Mouse (Mus musculus): ENCODE results near the gene Tnrc18. TPM values are rescaled to one million over a fixed set of nuclear protein-coding genes. Genes with fewer than 3 reads are reported as not detected.

Gene Tnrc18
- polyA plus RNA-seq, 1 experiment from 2014 or later = 9.9 TPM

DNA sequence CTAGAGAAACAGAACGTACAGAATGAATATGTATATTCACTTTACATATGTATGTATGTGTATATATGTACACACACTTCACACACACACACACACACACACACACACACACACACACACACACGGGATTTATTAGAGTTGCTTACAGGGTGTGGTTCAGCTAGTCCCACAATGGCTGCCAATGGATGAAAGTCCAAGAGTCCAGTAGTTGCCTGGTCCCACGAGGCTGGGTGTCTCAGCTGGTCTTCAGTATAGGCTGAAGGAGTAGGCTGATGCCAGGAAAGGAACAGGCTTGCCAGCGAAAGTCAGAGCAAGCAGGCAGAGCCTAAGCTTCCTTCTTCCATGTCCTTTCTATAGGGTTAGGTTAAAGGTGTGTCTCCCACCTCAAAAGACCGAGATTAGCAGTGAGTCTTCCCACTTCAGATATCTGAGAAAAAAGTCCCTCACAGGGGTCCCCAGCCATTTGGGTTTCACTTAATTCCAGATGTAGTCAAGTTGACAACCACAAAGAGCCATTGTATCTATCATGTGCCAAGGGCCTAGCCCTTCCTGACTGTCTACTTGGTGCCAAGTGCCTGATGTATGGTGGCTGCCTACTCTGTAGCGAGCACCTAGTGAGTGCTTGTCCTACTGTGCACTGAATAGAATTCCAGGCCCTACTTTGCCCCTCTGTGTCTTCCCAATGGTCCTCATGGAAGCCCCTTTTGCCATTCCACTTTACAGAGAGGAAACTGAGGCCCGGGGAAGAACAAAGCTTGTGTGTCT is 33.6 kb upstream of the Tnrc18 start:
- no peak overlapping the region for H3K27ac ChIP-seq (ENCODE audit: low read depth, low read length)
- H3K4me1 ChIP-seq (replicated peaks; ENCODE audit: control insufficient read depth, insufficient read depth, low read length) = 0 out of 2 replicates have a peak, but pooled peaks cover 4% of the 10 kb centered on the region
- peak; percentile 76 for ATAC-seq
- 67% methylated on average over 7 of the region's 7 CpGs for WGBS
- TF ChIP-seq CTCF (IDR thresholded peaks at IDR 0.05; ENCODE audit: low read depth) = no peak
- H3K9ac ChIP-seq (ENCODE audit: low read depth, low read length) = no peak overlapping the region
- H3K4me2 ChIP-seq (replicated peaks; ENCODE audit: low read depth) = no peak overlapping the region
- no peaks in the 10 kb centered on the region for H3K27me3 ChIP-seq (replicated peaks; ENCODE audit: control insufficient read depth, insufficient read depth, low read length)
- no peaks in the 10 kb centered on the region for H3K36me3 ChIP-seq (ENCODE audit: control insufficient read depth, insufficient read depth)
- no peak overlapping the region for H3K4me3 ChIP-seq (ENCODE audit: low read depth, low read length)
- no peaks in the 10 kb centered on the region for H3K9me3 ChIP-seq (ENCODE audit: control insufficient read depth)

DNA sequence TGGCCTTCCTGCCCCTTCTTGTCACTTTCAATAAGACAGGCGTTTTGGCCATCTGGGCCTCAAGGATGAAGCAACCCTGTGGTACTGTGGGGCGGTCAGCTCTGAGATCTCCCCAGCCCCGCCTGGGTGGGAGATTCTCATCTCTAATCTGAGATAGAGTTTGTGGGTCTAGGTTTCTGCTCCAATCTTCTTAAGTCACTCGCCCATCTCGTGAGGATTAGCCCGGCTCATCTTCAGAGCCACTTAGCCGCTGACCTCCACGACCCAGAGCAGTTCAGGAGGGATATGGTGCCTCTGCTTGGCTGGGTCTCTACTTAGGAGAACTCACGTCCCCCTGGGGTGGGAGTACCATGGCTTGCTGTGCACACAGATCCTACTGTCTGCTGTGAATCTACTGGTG is 33.0 kb upstream of the Tnrc18 start:
- Histone ChIP-seq H3K4me3 (ENCODE audit: low read depth, low read length) (no peak overlapping the region), H3K36me3 (ENCODE audit: control insufficient read depth, insufficient read depth) (no peaks in the 10 kb centered on the region), H3K4me2 (replicated peaks; ENCODE audit: low read depth) (no peak overlapping the region), H3K4me1 (replicated peaks; ENCODE audit: control insufficient read depth, insufficient read depth, low read length) (0 out of 2 replicates have a peak, but pooled peaks cover 4% of the 10 kb centered on the region), H3K9ac (ENCODE audit: low read depth, low read length) (no peak overlapping the region), H3K27me3 (replicated peaks; ENCODE audit: control insufficient read depth, insufficient read depth, low read length) (no peaks in the 10 kb centered on the region), H3K27ac (ENCODE audit: low read depth, low read length) (no peak overlapping the region), H3K9me3 (ENCODE audit: control insufficient read depth) (no peaks in the 10 kb centered on the region)
- 79% methylated on average over 9 of the region's 9 CpGs for WGBS
- no peak for ATAC-seq
- TF ChIP-seq CTCF (IDR thresholded peaks at IDR 0.05; ENCODE audit: low read depth) = no peak

DNA sequence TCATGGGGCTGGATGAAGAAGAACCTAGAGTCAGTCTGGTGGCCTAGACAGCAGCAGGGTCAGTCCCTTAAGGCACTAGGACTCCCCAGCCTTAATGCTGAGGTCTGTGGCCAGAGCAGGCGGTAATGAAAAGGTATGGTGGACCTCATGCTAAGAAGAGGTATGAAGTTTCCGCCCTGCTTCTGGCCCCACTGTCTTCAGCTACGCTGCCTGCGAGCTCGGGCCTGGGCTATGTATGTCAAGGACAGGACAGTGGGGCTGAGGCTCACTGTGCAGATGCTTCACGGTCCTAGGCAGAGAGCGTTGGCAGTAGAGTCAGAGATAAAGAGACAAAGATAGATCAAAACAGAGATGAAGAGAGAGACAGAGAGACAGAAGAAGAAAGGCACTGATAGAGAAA is 31.4 kb upstream of the Tnrc18 start:
- no peak overlapping the region for H3K27ac ChIP-seq (ENCODE audit: low read depth, low read length)
- no peaks in the 10 kb centered on the region for H3K9me3 ChIP-seq (ENCODE audit: control insufficient read depth)
- H3K4me1 ChIP-seq (replicated peaks; ENCODE audit: control insufficient read depth, insufficient read depth, low read length) = 0 out of 2 replicates have a peak, but pooled peaks cover 4% of the 10 kb centered on the region
- no peak overlapping the region for H3K9ac ChIP-seq (ENCODE audit: low read depth, low read length)
- no peak overlapping the region for H3K4me2 ChIP-seq (replicated peaks; ENCODE audit: low read depth)
- H3K36me3 ChIP-seq (ENCODE audit: control insufficient read depth, insufficient read depth) = no peaks in the 10 kb centered on the region
- WGBS = 93% methylated on average over 7 of the region's 7 CpGs
- TF ChIP-seq CTCF (IDR thresholded peaks at IDR 0.05; ENCODE audit: low read depth) = no peak
- no peaks in the 10 kb centered on the region for H3K27me3 ChIP-seq (replicated peaks; ENCODE audit: control insufficient read depth, insufficient read depth, low read length)
- ATAC-seq = no peak
- no peak overlapping the region for H3K4me3 ChIP-seq (ENCODE audit: low read depth, low read length)

DNA sequence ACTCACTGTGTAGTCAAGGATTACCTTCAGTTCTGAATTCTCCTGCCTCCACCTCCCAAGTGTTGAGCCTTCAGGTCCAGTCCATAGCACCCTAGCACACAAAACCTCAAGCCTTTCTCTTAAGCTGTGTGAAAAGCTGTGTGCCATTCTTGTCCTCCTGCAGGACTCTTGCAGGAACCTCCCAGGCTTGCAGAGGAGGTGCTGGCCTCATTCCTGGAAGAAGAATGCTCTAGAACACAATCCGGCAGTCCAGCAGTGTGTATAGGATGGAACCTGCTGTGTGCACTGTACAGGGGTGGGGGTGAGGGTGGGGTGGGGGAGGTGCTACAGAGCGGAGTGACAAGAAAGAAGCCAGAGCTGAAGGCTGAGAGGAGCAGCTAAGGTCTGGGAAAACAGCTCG is 30.7 kb upstream of the Tnrc18 start:
- H3K9ac ChIP-seq (ENCODE audit: low read depth, low read length) = no peak overlapping the region
- no peak for TF ChIP-seq CTCF (IDR thresholded peaks at IDR 0.05; ENCODE audit: low read depth)
- H3K9me3 ChIP-seq (ENCODE audit: control insufficient read depth) = no peaks in the 10 kb centered on the region
- H3K4me1 ChIP-seq (replicated peaks; ENCODE audit: control insufficient read depth, insufficient read depth, low read length) = 0 out of 2 replicates have a peak, but pooled peaks cover 4% of the 10 kb centered on the region
- 54% methylated on average over 3 of the region's 3 CpGs for WGBS
- no peaks in the 10 kb centered on the region for H3K36me3 ChIP-seq (ENCODE audit: control insufficient read depth, insufficient read depth)
- no peak overlapping the region for H3K27ac ChIP-seq (ENCODE audit: low read depth, low read length)
- H3K27me3 ChIP-seq (replicated peaks; ENCODE audit: control insufficient read depth, insufficient read depth, low read length) = no peaks in the 10 kb centered on the region
- no peak overlapping the region for H3K4me2 ChIP-seq (replicated peaks; ENCODE audit: low read depth)
- no peak overlapping the region for H3K4me3 ChIP-seq (ENCODE audit: low read depth, low read length)
- ATAC-seq = no peak

DNA sequence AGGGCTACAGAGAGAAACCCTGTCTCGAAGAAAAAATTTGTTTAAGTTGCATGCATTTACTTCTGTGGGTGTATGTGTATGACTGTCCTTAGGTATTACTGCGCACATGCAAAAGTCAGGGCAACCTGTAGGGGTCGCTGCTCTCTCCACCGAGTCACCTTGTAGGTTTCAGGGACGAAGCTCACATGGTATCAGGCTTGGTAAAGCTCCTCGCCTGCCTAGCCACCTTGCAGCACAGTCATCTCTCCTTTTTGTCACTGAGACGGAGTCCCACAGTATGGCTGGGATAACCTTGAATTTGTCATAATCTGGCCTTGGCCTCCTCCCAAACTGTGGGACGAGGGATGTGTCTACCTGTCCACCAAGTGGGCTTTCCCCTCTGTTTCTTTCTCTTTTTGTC is 27.0 kb upstream of the Tnrc18 start:
- H3K27ac ChIP-seq (ENCODE audit: low read depth, low read length) = no peak overlapping the region
- H3K9me3 ChIP-seq (ENCODE audit: control insufficient read depth) = no peaks in the 10 kb centered on the region
- no peak overlapping the region for H3K4me2 ChIP-seq (replicated peaks; ENCODE audit: low read depth)
- no peaks in the 10 kb centered on the region for H3K27me3 ChIP-seq (replicated peaks; ENCODE audit: control insufficient read depth, insufficient read depth, low read length)
- H3K4me3 ChIP-seq (ENCODE audit: low read depth, low read length) = no peak overlapping the region
- H3K9ac ChIP-seq (ENCODE audit: low read depth, low read length) = no peak overlapping the region
- ATAC-seq = no peak
- TF ChIP-seq CTCF (IDR thresholded peaks at IDR 0.05; ENCODE audit: low read depth) = peak; percentile 70
- no peaks in the 10 kb centered on the region for H3K4me1 ChIP-seq (replicated peaks; ENCODE audit: control insufficient read depth, insufficient read depth, low read length)
- H3K36me3 ChIP-seq (ENCODE audit: control insufficient read depth, insufficient read depth) = no peaks in the 10 kb centered on the region
- WGBS = 64% methylated on average over 8 of the region's 8 CpGs

DNA sequence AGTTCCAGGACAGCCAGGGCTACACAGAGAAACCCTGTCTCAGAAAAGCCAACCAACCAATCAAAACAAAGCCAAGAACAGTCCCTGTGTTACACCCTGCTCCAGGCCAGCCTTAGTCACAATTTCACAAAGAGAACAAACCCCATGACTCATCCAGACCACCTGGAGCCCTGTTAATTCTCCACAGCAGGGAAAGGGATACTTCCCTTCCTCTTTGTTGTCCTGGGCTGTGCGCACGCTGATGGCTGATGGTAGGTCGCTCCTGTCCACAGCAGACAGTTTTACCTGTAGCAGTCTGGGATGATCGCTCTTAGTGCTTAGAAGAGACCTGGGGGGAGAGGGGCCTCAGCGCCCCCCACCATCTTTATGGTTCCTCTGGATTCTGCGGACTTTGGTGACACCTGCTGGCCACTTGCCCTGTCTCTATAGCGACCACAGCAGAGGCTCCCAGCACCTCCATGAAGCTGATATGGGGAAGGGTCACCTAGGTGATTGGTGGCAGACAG is 24.7 kb upstream of the Tnrc18 start:
- TF ChIP-seq CTCF (IDR thresholded peaks at IDR 0.05; ENCODE audit: low read depth) = peak; percentile 71
- WGBS = 26% methylated on average over 7 of the region's 7 CpGs
- no peak overlapping the region for H3K4me3 ChIP-seq (ENCODE audit: low read depth, low read length)
- no peak overlapping the region for H3K9ac ChIP-seq (ENCODE audit: low read depth, low read length)
- no peaks in the 10 kb centered on the region for H3K27me3 ChIP-seq (replicated peaks; ENCODE audit: control insufficient read depth, insufficient read depth, low read length)
- no peak overlapping the region for H3K27ac ChIP-seq (ENCODE audit: low read depth, low read length)
- ATAC-seq = no peak
- no peaks in the 10 kb centered on the region for H3K36me3 ChIP-seq (ENCODE audit: control insufficient read depth, insufficient read depth)
- no peaks in the 10 kb centered on the region for H3K4me1 ChIP-seq (replicated peaks; ENCODE audit: control insufficient read depth, insufficient read depth, low read length)
- H3K4me2 ChIP-seq (replicated peaks; ENCODE audit: low read depth) = no peak overlapping the region
- H3K9me3 ChIP-seq (ENCODE audit: control insufficient read depth) = no peaks in the 10 kb centered on the region
